Mouse (Mus musculus): ENCODE measurements at regions not wholly inside any gene's neighbourhood (a gene's known extent, or its start where the extent isn't known, plus 50 kb on each side); places are given as distances from the start of the nearest gene placed in this dataset.

DNA sequence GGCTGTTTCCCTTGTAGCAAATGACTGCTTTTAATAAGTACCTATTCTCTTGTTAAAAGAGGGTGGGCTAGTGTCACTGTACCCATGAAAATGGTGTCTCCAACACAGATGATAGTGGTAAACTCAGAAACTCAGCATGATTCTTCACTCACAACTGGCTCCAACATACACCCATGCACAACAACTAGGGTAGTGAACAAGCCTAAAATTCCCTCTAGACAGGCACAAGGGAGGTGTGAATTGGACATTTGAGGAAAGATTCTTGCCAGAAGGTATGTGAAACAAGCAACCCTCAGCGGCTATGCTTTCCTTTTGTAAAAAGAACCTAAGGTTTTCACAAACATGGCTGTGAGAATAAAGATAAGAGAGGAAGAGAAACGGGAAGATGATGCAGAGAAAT, 579.0 kb upstream of the Fam92a start:
- TF ChIP-seq CTCF (IDR thresholded peaks at IDR 0.05; ENCODE audit: control insufficient read depth, insufficient read depth, insufficient read length) (no peak), USF1 (IDR thresholded peaks at IDR 0.05; ENCODE audit: low read depth) (no peak), MAX (IDR thresholded peaks at IDR 0.05) (no peak), MYOD1 (IDR thresholded peaks at IDR 0.05; ENCODE audit: control insufficient read depth, insufficient read length, low read depth) (no peak), CEBPB (IDR thresholded peaks at IDR 0.05; ENCODE audit: low read depth) (no peak)
